8 mouse cellular contexts compared by ENCODE assay signal in genomic region chr1:132341731-132342501, GRCm38 (mm10). TPM values are rescaled to one million over a fixed set of nuclear protein-coding genes. Genes with fewer than 3 reads are reported as not detected.
A peak's percentile ranks its signal among the peaks of the same experiment; 100 is the strongest.
DNase-seq lines count a peak whose midpoint lies in the region; ATAC-seq and TF ChIP-seq lines count a peak whose summit lies in the region.

No protein-coding gene starts in this region.

- H3K4me2 ChIP-seq in midbrain, embryonic 15.5 days, result no peak overlapping the region
- H3K4me2 ChIP-seq in heart, postnatal 0 days (ENCODE audit: low read depth, low read length), result 0 out of 2 replicates have a peak overlapping the region, but pooled peaks have one; percentile 12
- H3K4me2 ChIP-seq in intestine, postnatal 0 days (replicated peaks; ENCODE audit: low read depth), result no peak overlapping the region

- TF ChIP-seq CTCF in heart, postnatal 0 days (IDR thresholded peaks at IDR 0.05; ENCODE audit: low read depth), result no peak
- no peak for TF ChIP-seq CTCF in intestine, postnatal 0 days (IDR thresholded peaks at IDR 0.05; ENCODE audit: low read depth)

- peak; percentile 86 for TF ChIP-seq EP300 in heart, postnatal 0 days (IDR thresholded peaks at IDR 0.05; ENCODE audit: low read depth)

- ATAC-seq in midbrain, embryonic 15.5 days (replicated peaks), result no peak
- peak; percentile 38 for ATAC-seq in heart, postnatal 0 days (ENCODE audit: insufficient read depth, low read depth)
- no peak for ATAC-seq in intestine, postnatal 0 days

- H3K4me1 ChIP-seq in midbrain, embryonic 10.5 days, result peaks cover 41% of the 10 kb centered on the region
- H3K4me1 ChIP-seq in midbrain, embryonic 15.5 days, result no peaks in the 10 kb centered on the region
- H3K4me1 ChIP-seq in heart, postnatal 0 days (ENCODE audit: control insufficient read depth, insufficient read depth), result peaks cover 34% of the 10 kb centered on the region
- 0 out of 2 replicates have a peak, but pooled peaks cover 2% of the 10 kb centered on the region for H3K4me1 ChIP-seq in intestine, postnatal 0 days (replicated peaks; ENCODE audit: control insufficient read depth, insufficient read depth, low read length)

- H3K4me3 ChIP-seq in midbrain, embryonic 10.5 days, result no peak overlapping the region
- H3K4me3 ChIP-seq in midbrain, embryonic 15.5 days, result no peak overlapping the region
- H3K4me3 ChIP-seq in heart, postnatal 0 days (ENCODE audit: low read depth, low read length), result no peak overlapping the region
- H3K4me3 ChIP-seq in intestine, postnatal 0 days (ENCODE audit: low read depth, low read length), result no peak overlapping the region

- H3K9me3 ChIP-seq in midbrain, embryonic 10.5 days (replicated peaks), result no peaks in the 10 kb centered on the region
- no peaks in the 10 kb centered on the region for H3K9me3 ChIP-seq in midbrain, embryonic 15.5 days
- H3K9me3 ChIP-seq in heart, postnatal 0 days (replicated peaks; ENCODE audit: control insufficient read depth, low read length), result no peaks in the 10 kb centered on the region
- H3K9me3 ChIP-seq in intestine, postnatal 0 days (ENCODE audit: control insufficient read depth), result no peaks in the 10 kb centered on the region

- H3K27me3 ChIP-seq in midbrain, embryonic 10.5 days (ENCODE audit: low read depth, poor library complexity, severe bottlenecking), result no peaks in the 10 kb centered on the region
- H3K27me3 ChIP-seq in midbrain, embryonic 15.5 days (replicated peaks), result no peaks in the 10 kb centered on the region
- no peaks in the 10 kb centered on the region for H3K27me3 ChIP-seq in heart, postnatal 0 days (ENCODE audit: control insufficient read depth, insufficient read depth, low read length)
- H3K27me3 ChIP-seq in intestine, postnatal 0 days (replicated peaks; ENCODE audit: control insufficient read depth, insufficient read depth, low read length), result no peaks in the 10 kb centered on the region

- no peak overlapping the region for H3K9ac ChIP-seq in midbrain, embryonic 15.5 days
- no peak overlapping the region for H3K9ac ChIP-seq in heart, postnatal 0 days (replicated peaks; ENCODE audit: low read depth, low read length)
- no peak overlapping the region for H3K9ac ChIP-seq in intestine, postnatal 0 days (ENCODE audit: low read depth, low read length)

- H3K27ac ChIP-seq in midbrain, embryonic 10.5 days (replicated peaks), result peak overlapping the region; percentile 34; the same call in 1 of the 2 replicates
- no peak overlapping the region for H3K27ac ChIP-seq in midbrain, embryonic 15.5 days
- peak overlapping the region; percentile 70 for H3K27ac ChIP-seq in heart, postnatal 0 days (ENCODE audit: low read depth)
- no peak overlapping the region for H3K27ac ChIP-seq in intestine, postnatal 0 days (ENCODE audit: low read depth, low read length)

- 60% methylated on average over 5 of the region's 5 CpGs for WGBS in midbrain, embryonic 10.5 days
- WGBS in midbrain, embryonic 15.5 days, result 62% methylated on average over 5 of the region's 5 CpGs
- 31% methylated on average over 5 of the region's 5 CpGs for WGBS in heart, postnatal 0 days
- 30% methylated on average over 5 of the region's 5 CpGs for WGBS in intestine, postnatal 0 days

- no peak for DNase-seq in midbrain, embryonic 10.5 days (ENCODE audit: low spot score)
- DNase-seq in heart, postnatal 0 days (ENCODE audit: low spot score), result peak; percentile 61
- DNase-seq in lung, postnatal 25 days (ENCODE audit: low spot score), result peak; percentile 89
- DNase-seq in thymus, postnatal 10 days (ENCODE audit: low spot score in 2 of 2), result peak; percentile 61 to 62
- DNase-seq in frontal cortex, adult 2 months (ENCODE audit: extremely low spot score in 1 of 2, low spot score in 1 of 2), result no peak
- no peak for DNase-seq in MN1 (ENCODE audit: low spot score)

- H3K36me3 ChIP-seq in midbrain, embryonic 10.5 days, result no peaks in the 10 kb centered on the region
- H3K36me3 ChIP-seq in midbrain, embryonic 15.5 days (replicated peaks), result no peaks in the 10 kb centered on the region
- no peaks in the 10 kb centered on the region for H3K36me3 ChIP-seq in heart, postnatal 0 days (replicated peaks; ENCODE audit: control insufficient read depth, insufficient read depth, low read length)
- no peaks in the 10 kb centered on the region for H3K36me3 ChIP-seq in intestine, postnatal 0 days (ENCODE audit: control insufficient read depth, insufficient read depth)

RNA-seq across cellular contexts. Expression of gene Nuak2, which starts 26.0 kb away (rescaled TPM):
- polyA plus RNA-seq in midbrain, embryonic 10.5 days (2016; fragmentation: Nextera tagmentation; extraction: Ambion mirVana), result 87.1 and 101 TPM in 2 replicates
- 26.1 and 27.9 TPM in 2 replicates for polyA plus RNA-seq in midbrain, embryonic 15.5 days (2015; fragmentation: Nextera tagmentation; extraction: Ambion mirVana)
- 0.76 and 2.6 TPM in 2 replicates for total RNA-seq in heart, postnatal 0 days (2014; rRNA removed; ENCODE audit: low replicate concordance)
- polyA plus RNA-seq in heart, postnatal 0 days (2015; fragmentation: Nextera tagmentation; extraction: Ambion mirVana), result 2.0 and 2.2 TPM in 2 replicates
- polyA plus RNA-seq in intestine, postnatal 0 days (2015; fragmentation: Nextera tagmentation; extraction: Ambion mirVana), result 20.0 and 20.6 TPM in 2 replicates
- 0.84 and 1.0 TPM in 2 replicates for polyA plus RNA-seq in frontal cortex, adult 2 months (2012; rRNA removed)

RNA-seq across cellular contexts. Expression of gene Klhdc8a, which starts 43.5 kb away (rescaled TPM):
- polyA plus RNA-seq in midbrain, embryonic 10.5 days (2016; fragmentation: Nextera tagmentation; extraction: Ambion mirVana), result 1.4 and 2.8 TPM in 2 replicates
- 10.7 and 11.5 TPM in 2 replicates for polyA plus RNA-seq in midbrain, embryonic 15.5 days (2015; fragmentation: Nextera tagmentation; extraction: Ambion mirVana)
- 0.12 and 2.3 TPM in 2 replicates for total RNA-seq in heart, postnatal 0 days (2014; rRNA removed; ENCODE audit: low replicate concordance)
- polyA plus RNA-seq in heart, postnatal 0 days (2015; fragmentation: Nextera tagmentation; extraction: Ambion mirVana), result 0.68 and 0.95 TPM in 2 replicates
- 0.46 and 0.51 TPM in 2 replicates for polyA plus RNA-seq in intestine, postnatal 0 days (2015; fragmentation: Nextera tagmentation; extraction: Ambion mirVana)
- 8.8 and 10.1 TPM in 2 replicates for polyA plus RNA-seq in frontal cortex, adult 2 months (2012; rRNA removed)

RNA-seq across cellular contexts. Expression of gene Tmcc2, which starts 49.2 kb away (rescaled TPM):
- 9.6 and 13.3 TPM in 2 replicates for polyA plus RNA-seq in midbrain, embryonic 10.5 days (2016; fragmentation: Nextera tagmentation; extraction: Ambion mirVana)
- 38.4 and 39.4 TPM in 2 replicates for polyA plus RNA-seq in midbrain, embryonic 15.5 days (2015; fragmentation: Nextera tagmentation; extraction: Ambion mirVana)
- 19.9 and 20.4 TPM in 2 replicates for total RNA-seq in heart, postnatal 0 days (2014; rRNA removed; ENCODE audit: low replicate concordance)
- polyA plus RNA-seq in heart, postnatal 0 days (2015; fragmentation: Nextera tagmentation; extraction: Ambion mirVana), result 4.6 and 6.5 TPM in 2 replicates
- 2.2 and 2.3 TPM in 2 replicates for polyA plus RNA-seq in intestine, postnatal 0 days (2015; fragmentation: Nextera tagmentation; extraction: Ambion mirVana)
- 119 and 131 TPM in 2 replicates for polyA plus RNA-seq in frontal cortex, adult 2 months (2012; rRNA removed)

Comparison
In these comparisons a context has a peak if more than half of its experiments do, and no peak if none do; other contexts are left out.
1. H3K27ac ChIP-seq: peak in midbrain, embryonic 10.5 days (single experiment) and heart, postnatal 0 days (single experiment); none in midbrain, embryonic 15.5 days (single experiment) and intestine, postnatal 0 days (single experiment).
2. DNase-seq: peak in heart, postnatal 0 days (single experiment), lung, postnatal 25 days (single experiment) and thymus, postnatal 10 days (2 of 2); none in midbrain, embryonic 10.5 days (single experiment), frontal cortex, adult 2 months (0 of 2) and MN1 (single experiment).